Mouse (Mus musculus) midbrain, embryonic 16.5 days (tissue): ENCODE data around the gene Gm20388. TPM values are rescaled to one million over a fixed set of nuclear protein-coding genes. Genes with fewer than 3 reads are reported as not detected.

ENCODE experiments used
- ATAC-seq: fragments of 200-750 bp; cut with Nextera tagmentation; 2 replicates; pipeline ENCODE4 v1.8.0; 2017; ENCODE audit warnings: moderate TSS enrichment
- H3K27ac ChIP-seq: fragments of 300-500 bp; sonication (generic); 2 replicates; pipeline ENCODE4 v1.5.1; 2014; ENCODE audit warnings: mild to moderate bottlenecking, low read length, mixed read lengths
- H3K27me3 ChIP-seq: fragments of 300-500 bp; sonication (generic); 2 replicates; pipeline ENCODE4 v1.6.1; 2014; ENCODE audit warnings: low read depth, low read length, mixed read lengths; ENCODE audit not compliant: control insufficient read depth, insufficient read depth
- H3K36me3 ChIP-seq: fragments of 300-500 bp; sonication (generic); 2 replicates; pipeline ENCODE4 v1.6.1; 2014; ENCODE audit warnings: mild to moderate bottlenecking, low read length, moderate library complexity, mixed read lengths; ENCODE audit not compliant: control insufficient read depth, insufficient read depth
- H3K4me1 ChIP-seq: fragments of 300-500 bp; sonication (generic); 2 replicates; pipeline ENCODE4 v1.6.1; 2014; ENCODE audit warnings: mild to moderate bottlenecking, low read length, mixed read lengths; ENCODE audit not compliant: control insufficient read depth, insufficient read depth
- H3K4me2 ChIP-seq: fragments of 300-500 bp; sonication (generic); 2 replicates; pipeline ENCODE4 v1.6.1; 2014; ENCODE audit warnings: mild to moderate bottlenecking, low read length, mixed read lengths
- H3K4me3 ChIP-seq: fragments of 300-500 bp; sonication (generic); 2 replicates; pipeline ENCODE4 v1.5.1; 2014; ENCODE audit warnings: low read depth, mild to moderate bottlenecking, low read length, moderate library complexity, mixed read lengths
- H3K9ac ChIP-seq: fragments of 300-500 bp; sonication (generic); 2 replicates; pipeline ENCODE4 v1.6.1; 2014; ENCODE audit warnings: low read depth, low read length, mixed read lengths
- H3K9me3 ChIP-seq: fragments of 300-500 bp; sonication (generic); replicated peaks from 2 replicates; pipeline ENCODE4 v1.6.1; 2014; ENCODE audit warnings: mild to moderate bottlenecking, low read length, mixed read lengths; ENCODE audit not compliant: control insufficient read depth, poor library complexity, severe bottlenecking
- WGBS: fragments of 180-500 bp; shearing (Covaris S2); extraction: QIAGEN DNeasy Blood & Tissue Kit; methylation state at CpG from one replicate; pipeline ENCODE4 v1.1.7; 2014; 5-methylcytosine and 5-hydroxymethylcytosine counted together
- polyA plus RNA-seq: library from polyadenylated mRNA; unstranded; fragments of >200 nt; fragmentation: Nextera tagmentation; extraction: Ambion mirVana; gene quantifications from 2 replicates; pipeline ENCODE4 v1.2.1, GENCODE M21; 2015

Gm20388 gene
- polyA plus RNA-seq, 1 experiment from 2014 or later, result 7.5 TPM

GRCm38 (mm10) chr8:120371725-120372457, 461.2 kb downstream of the Gm20388 start:
- no peaks in the 10 kb centered on the region for H3K36me3 ChIP-seq
- ATAC-seq, result no peak
- no peak overlapping the region for H3K4me3 ChIP-seq
- H3K4me1 ChIP-seq, result peaks cover 8% of the 10 kb centered on the region; the same call in 1 of the 2 replicates
- H3K27ac ChIP-seq, result no peak overlapping the region
- H3K9ac ChIP-seq, result no peak overlapping the region
- H3K4me2 ChIP-seq, result no peak overlapping the region
- 81% methylated on average over 8 of the region's 8 CpGs for WGBS
- H3K9me3 ChIP-seq, result no peaks in the 10 kb centered on the region
- no peaks in the 10 kb centered on the region for H3K27me3 ChIP-seq

- Histone ChIP-seq H3K4me3 (no peak overlapping the region), H3K27ac (no peak overlapping the region), H3K4me2 (no peak overlapping the region), H3K9ac (no peak overlapping the region), H3K4me1 (peaks cover 8% of the 10 kb centered on the region; the same call in 1 of the 2 replicates), H3K27me3 (no peaks in the 10 kb centered on the region), H3K36me3 (no peaks in the 10 kb centered on the region), H3K9me3 (no peaks in the 10 kb centered on the region)
- ATAC-seq, result no peak
- WGBS, result 90% methylated on average over 6 of the region's 6 CpGs
These were observed 462.0 kb downstream of the Gm20388 start for GRCm38 (mm10) chr8:120372684-120373083.

GRCm38 (mm10) chr8:120373621-120374020, 463.0 kb downstream of the Gm20388 start:
- Histone ChIP-seq H3K9ac (no peak overlapping the region), H3K4me3 (no peak overlapping the region), H3K9me3 (no peaks in the 10 kb centered on the region), H3K27ac (no peak overlapping the region), H3K36me3 (no peaks in the 10 kb centered on the region), H3K27me3 (no peaks in the 10 kb centered on the region), H3K4me1 (peaks cover 17% of the 10 kb centered on the region), H3K4me2 (no peak overlapping the region)
- no peak for ATAC-seq
- 89% methylated on average over 3 of the region's 3 CpGs for WGBS

GRCm38 (mm10) chr8:120374070-120374469, 463.4 kb downstream of the Gm20388 start:
- Histone ChIP-seq H3K36me3 (no peaks in the 10 kb centered on the region), H3K4me3 (no peak overlapping the region), H3K9me3 (no peaks in the 10 kb centered on the region), H3K4me1 (peaks cover 18% of the 10 kb centered on the region), H3K27ac (no peak overlapping the region), H3K4me2 (no peak overlapping the region), H3K27me3 (no peaks in the 10 kb centered on the region), H3K9ac (0 out of 2 replicates have a peak overlapping the region, but pooled peaks have one; percentile 16)
- no peak for ATAC-seq
- WGBS, result 81% methylated on average over 1 of the region's 1 CpGs

GRCm38 (mm10) chr8:120374514-120374913, 463.9 kb downstream of the Gm20388 start:
- H3K4me3 ChIP-seq, result no peak overlapping the region
- WGBS, result 46% methylated on average over 9 of the region's 9 CpGs
- H3K27me3 ChIP-seq, result no peaks in the 10 kb centered on the region
- no peak for ATAC-seq
- H3K9me3 ChIP-seq, result no peaks in the 10 kb centered on the region
- H3K4me1 ChIP-seq, result peaks cover 18% of the 10 kb centered on the region
- H3K36me3 ChIP-seq, result no peaks in the 10 kb centered on the region
- H3K4me2 ChIP-seq, result no peak overlapping the region
- H3K9ac ChIP-seq, result no peak overlapping the region
- no peak overlapping the region for H3K27ac ChIP-seq

- Histone ChIP-seq H3K4me1 (peaks cover 18% of the 10 kb centered on the region), H3K27ac (no peak overlapping the region)
- ATAC-seq, result no peak
These were observed 464.5 kb downstream of the Gm20388 start for GRCm38 (mm10) chr8:120375170-120375569.

GRCm38 (mm10) chr8:120376215-120376614, 465.6 kb downstream of the Gm20388 start:
- H3K9ac ChIP-seq, result no peak overlapping the region
- ATAC-seq, result no peak
- H3K4me3 ChIP-seq, result no peak overlapping the region
- peaks cover 21% of the 10 kb centered on the region for H3K4me1 ChIP-seq
- H3K27ac ChIP-seq, result no peak overlapping the region
- no peak overlapping the region for H3K4me2 ChIP-seq
- H3K27me3 ChIP-seq, result no peaks in the 10 kb centered on the region
- H3K36me3 ChIP-seq, result no peaks in the 10 kb centered on the region
- WGBS, result 46% methylated on average over 4 of the region's 4 CpGs
- H3K9me3 ChIP-seq, result no peaks in the 10 kb centered on the region

More at GRCm38 (mm10) chr8:120375170-120375569, 464.5 kb downstream of the Gm20388 start:
- H3K4me2 ChIP-seq, result no peak overlapping the region
- no peak overlapping the region for H3K4me3 ChIP-seq
- no peak overlapping the region for H3K9ac ChIP-seq
- WGBS, result 38% methylated on average over 5 of the region's 5 CpGs
- H3K9me3 ChIP-seq, result no peaks in the 10 kb centered on the region
- H3K27me3 ChIP-seq, result no peaks in the 10 kb centered on the region
- no peaks in the 10 kb centered on the region for H3K36me3 ChIP-seq

- Histone ChIP-seq H3K9me3 (no peaks in the 10 kb centered on the region), H3K36me3 (no peaks in the 10 kb centered on the region), H3K9ac (no peak overlapping the region; the same call in 1 of the 2 replicates), H3K4me1 (peaks cover 26% of the 10 kb centered on the region), H3K4me3 (no peak overlapping the region), H3K4me2 (no peak overlapping the region), H3K27ac (no peak overlapping the region), H3K27me3 (no peaks in the 10 kb centered on the region)
- no peak for ATAC-seq
- WGBS, result 49% methylated on average over 22 of the region's 22 CpGs
These were observed 466.5 kb downstream of the Gm20388 start for GRCm38 (mm10) chr8:120376847-120377802.

GRCm38 (mm10) chr8:120377803-120378189, 467.2 kb downstream of the Gm20388 start:
- ATAC-seq, result no peak
- whole genome bisulfite sequencing, result 70% methylated on average over 7 of the region's 7 CpGs

More at GRCm38 (mm10) chr8:120377803-120378189, 467.2 kb downstream of the Gm20388 start:
- no peak overlapping the region for H3K4me2 ChIP-seq
- no peak overlapping the region for H3K4me3 ChIP-seq
- no peaks in the 10 kb centered on the region for H3K27me3 ChIP-seq
- no peaks in the 10 kb centered on the region for H3K36me3 ChIP-seq
- H3K4me1 ChIP-seq, result peaks cover 31% of the 10 kb centered on the region
- H3K9me3 ChIP-seq, result no peaks in the 10 kb centered on the region
- no peak overlapping the region for H3K27ac ChIP-seq
- no peak overlapping the region for H3K9ac ChIP-seq
